Mouse (Mus musculus) limb, embryonic 14.5 days (tissue): ENCODE data around the gene Gramd1b. TPM values are rescaled to one million over a fixed set of nuclear protein-coding genes. Genes with fewer than 3 reads are reported as not detected.

Experiments
- ATAC-seq: fragments of 200-750 bp; cut with Nextera tagmentation; 2 replicates; pipeline ENCODE4 v1.8.0; 2017; ENCODE audit warnings: low read depth, moderate number of reproducible peaks, moderate TSS enrichment; ENCODE audit not compliant: low FRiP score
- DNase-seq: peaks from one replicate; pipeline ENCODE4 v3.0.0-alpha.2; 2015; ENCODE audit warnings: low spot score
- H3K27ac ChIP-seq: fragments of 300-500 bp; sonication (generic); replicated peaks from 2 replicates; pipeline ENCODE4 v1.5.1; 2014; ENCODE audit warnings: low read depth, mild to moderate bottlenecking, low read length, moderate library complexity, mixed read lengths
- H3K27me3 ChIP-seq: fragments of 300-500 bp; sonication (generic); 2 replicates; pipeline ENCODE4 v1.6.1; 2014; ENCODE audit warnings: low read length, mixed read lengths; ENCODE audit not compliant: control insufficient read depth, insufficient read depth
- H3K36me3 ChIP-seq: fragments of 300-500 bp; sonication (generic); 2 replicates; pipeline ENCODE4 v1.6.1; 2014; ENCODE audit warnings: mild to moderate bottlenecking, low read length, moderate library complexity, mixed read lengths; ENCODE audit not compliant: control insufficient read depth, insufficient read depth
- H3K4me1 ChIP-seq: fragments of 300-500 bp; sonication (generic); 2 replicates; pipeline ENCODE4 v1.6.1; 2014; ENCODE audit warnings: antibody characterized with exemption, low read length, mixed read lengths; ENCODE audit not compliant: control insufficient read depth, insufficient read depth
- H3K4me2 ChIP-seq: fragments of 300-500 bp; sonication (generic); replicated peaks from 2 replicates; pipeline ENCODE4 v1.6.1; 2014; ENCODE audit warnings: low read depth, mild to moderate bottlenecking, low read length, moderate library complexity; ENCODE audit not compliant: severe bottlenecking
- H3K4me3 ChIP-seq: fragments of 300-500 bp; sonication (generic); replicated peaks from 2 replicates; pipeline ENCODE4 v1.5.1; 2014; ENCODE audit warnings: low read length
- H3K9ac ChIP-seq: fragments of 300-500 bp; sonication (generic); 2 replicates; pipeline ENCODE4 v1.6.1; 2014; ENCODE audit warnings: mild to moderate bottlenecking, low read depth, low read length, moderate library complexity; ENCODE audit not compliant: severe bottlenecking
- H3K9me3 ChIP-seq: fragments of 300-500 bp; sonication (generic); 2 replicates; pipeline ENCODE4 v1.6.1; 2016; ENCODE audit warnings: low read length; ENCODE audit not compliant: control insufficient read depth
- POLR2A ChIP-seq: fragments of 200-500 bp; IDR thresholded peaks from 2 replicates; pipeline ENCODE4 v1.8.0; 2012; ENCODE audit warnings: inconsistent platforms, mild to moderate bottlenecking, moderate library complexity, borderline replicate concordance; ENCODE audit not compliant: insufficient read depth, insufficient read length; ENCODE audit errors: extremely low read depth
- WGBS: fragments of 180-500 bp; shearing (Covaris S2); extraction: QIAGEN DNeasy Blood & Tissue Kit; methylation state at CpG from one replicate; pipeline ENCODE4 v1.1.7; 2014; 5-methylcytosine and 5-hydroxymethylcytosine counted together
- polyA plus RNA-seq, 2 experiments: library from polyadenylated mRNA; depleted of rRNA in 1 of 2; stranded (reverse) in 1 of 2; unstranded in 1 of 2; fragments of >200 nt; fragmentation: Nextera tagmentation in 1 of 2; extraction: Ambion mirVana in 1 of 2; gene quantifications; 2 replicates each; pipeline versions ENCODE4 v1.2.1 to v1.2.3; 2012 to 2014

Gramd1b gene
- polyA plus RNA-seq, 2 experiments = 3.6 to 11.3 TPM

- WGBS = 64% methylated on average over 2 of the region's 2 CpGs
- Histone ChIP-seq H3K4me3 (no peak overlapping the region), H3K27ac (no peak overlapping the region), H3K9me3 (no peaks in the 10 kb centered on the region), H3K4me1 (no peaks in the 10 kb centered on the region), H3K4me2 (no peak overlapping the region), H3K27me3 (no peaks in the 10 kb centered on the region), H3K36me3 (no peaks in the 10 kb centered on the region), H3K9ac (no peak overlapping the region)
- DNase-seq = no peak
- TF ChIP-seq POLR2A = no peak
- no peak for ATAC-seq
These were observed 19.2 kb downstream of the Gramd1b start for GRCm38 (mm10) chr9:40511970-40512369.

- no peak for DNase-seq
- Histone ChIP-seq H3K27me3 (no peaks in the 10 kb centered on the region), H3K4me2 (no peak overlapping the region), H3K9me3 (no peaks in the 10 kb centered on the region), H3K36me3 (no peaks in the 10 kb centered on the region), H3K4me1 (no peaks in the 10 kb centered on the region), H3K27ac (no peak overlapping the region), H3K9ac (no peak overlapping the region), H3K4me3 (no peak overlapping the region)
- no peak for TF ChIP-seq POLR2A
- 77% methylated on average over 6 of the region's 6 CpGs for WGBS
- ATAC-seq = no peak
These were observed 21.7 kb downstream of the Gramd1b start for GRCm38 (mm10) chr9:40509479-40509878.

GRCm38 (mm10) chr9:40506576-40506975 lies 24.6 kb downstream of the Gramd1b start:
- Histone ChIP-seq H3K36me3 (no peaks in the 10 kb centered on the region), H3K4me3 (no peak overlapping the region), H3K27ac (no peak overlapping the region), H3K9me3 (no peaks in the 10 kb centered on the region), H3K4me1 (no peaks in the 10 kb centered on the region), H3K9ac (no peak overlapping the region), H3K4me2 (no peak overlapping the region), H3K27me3 (no peaks in the 10 kb centered on the region)
- ATAC-seq (no peak), DNase-seq (no peak)
- 71% methylated on average over 3 of the region's 3 CpGs for WGBS
- no peak for TF ChIP-seq POLR2A

- ATAC-seq (no peak), DNase-seq (no peak)
- 63% methylated on average over 11 of the region's 11 CpGs for WGBS
- Histone ChIP-seq H3K4me3 (no peak overlapping the region), H3K4me1 (no peaks in the 10 kb centered on the region), H3K36me3 (no peaks in the 10 kb centered on the region), H3K9me3 (no peaks in the 10 kb centered on the region), H3K27me3 (no peaks in the 10 kb centered on the region), H3K27ac (no peak overlapping the region), H3K9ac (no peak overlapping the region), H3K4me2 (no peak overlapping the region)
- TF ChIP-seq POLR2A = no peak
These were observed 25.5 kb downstream of the Gramd1b start for GRCm38 (mm10) chr9:40505471-40506312.

DNA sequence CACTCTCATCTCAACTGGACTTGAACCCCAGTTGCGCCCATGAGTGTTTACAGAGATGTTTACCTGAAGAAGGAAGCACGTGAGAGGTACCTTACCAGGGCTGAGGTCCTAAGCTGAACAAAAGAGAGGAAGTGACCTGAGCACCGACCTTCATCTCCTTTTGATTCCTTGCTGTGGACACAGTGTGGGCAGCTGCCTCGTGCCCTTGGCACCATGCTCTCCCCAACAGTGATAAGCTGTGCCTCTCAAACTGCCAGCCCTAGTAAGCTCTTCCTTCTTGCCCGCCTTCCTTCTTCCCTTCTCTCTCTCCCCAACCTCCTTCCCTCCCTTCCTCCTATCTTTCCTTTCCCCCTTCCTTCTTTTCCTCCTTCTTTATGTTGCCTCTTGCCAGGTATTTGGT lies 26.3 kb downstream of the Gramd1b start:
- no peak for DNase-seq
- TF ChIP-seq POLR2A = no peak
- Histone ChIP-seq H3K4me2 (no peak overlapping the region), H3K36me3 (no peaks in the 10 kb centered on the region), H3K9ac (no peak overlapping the region), H3K27me3 (no peaks in the 10 kb centered on the region), H3K27ac (no peak overlapping the region), H3K4me1 (no peaks in the 10 kb centered on the region), H3K9me3 (no peaks in the 10 kb centered on the region), H3K4me3 (no peak overlapping the region)
- ATAC-seq = no peak
- 92% methylated on average over 5 of the region's 5 CpGs for WGBS
